Mouse (Mus musculus): ENCODE data around the gene Spindoc.

The Spindoc gene

DNA sequence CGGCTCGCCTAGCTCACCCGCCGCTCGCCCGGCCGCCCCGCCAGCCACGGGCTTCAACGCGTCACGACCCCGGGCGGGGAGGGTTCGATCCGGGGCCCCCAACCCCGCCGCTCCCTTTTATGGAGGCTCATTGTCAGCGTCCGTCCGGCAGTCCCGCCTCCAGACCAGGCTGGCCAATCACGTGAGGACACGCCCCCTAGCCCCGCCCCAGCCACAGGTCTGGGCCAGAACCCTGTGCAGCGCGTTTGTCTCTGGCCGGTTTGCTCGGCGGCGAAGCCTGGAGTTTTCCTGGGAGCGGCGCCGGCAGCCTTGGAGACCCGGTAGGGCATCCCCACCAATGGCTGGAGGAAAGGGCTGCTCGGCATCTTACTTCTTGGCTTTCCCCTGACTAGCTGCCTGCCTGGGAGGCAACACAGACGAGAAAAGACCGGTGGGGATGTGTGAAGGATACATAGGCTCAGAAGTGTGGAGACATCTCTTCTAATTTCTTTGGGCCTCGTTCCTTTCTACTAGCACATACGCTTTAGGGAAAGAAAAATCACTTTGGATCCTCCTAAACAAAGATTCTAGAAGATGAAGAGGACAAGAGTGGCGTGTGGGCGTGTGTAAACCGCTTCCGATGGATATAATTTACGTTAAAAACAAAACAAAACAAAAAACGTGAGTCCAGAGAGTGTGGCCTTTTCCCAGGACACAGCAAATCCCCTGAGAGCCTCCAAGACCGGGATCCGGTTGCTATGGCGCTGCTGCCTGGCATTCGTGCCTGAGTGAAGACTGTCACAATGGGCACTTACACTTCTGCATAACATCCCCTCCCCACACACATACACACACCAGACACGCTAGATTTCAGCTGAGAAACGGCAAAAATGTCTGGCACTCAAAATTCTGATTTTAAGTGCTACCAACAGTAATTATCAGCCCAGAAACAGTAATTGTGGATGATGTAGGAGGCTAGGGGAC is at the start of gene Spindoc:
Spindoc (minus strand) TSS at position 92 of the 963 bp plus-strand sequence.
- peak; percentile 97 to 99 for DNase-seq

DNA sequence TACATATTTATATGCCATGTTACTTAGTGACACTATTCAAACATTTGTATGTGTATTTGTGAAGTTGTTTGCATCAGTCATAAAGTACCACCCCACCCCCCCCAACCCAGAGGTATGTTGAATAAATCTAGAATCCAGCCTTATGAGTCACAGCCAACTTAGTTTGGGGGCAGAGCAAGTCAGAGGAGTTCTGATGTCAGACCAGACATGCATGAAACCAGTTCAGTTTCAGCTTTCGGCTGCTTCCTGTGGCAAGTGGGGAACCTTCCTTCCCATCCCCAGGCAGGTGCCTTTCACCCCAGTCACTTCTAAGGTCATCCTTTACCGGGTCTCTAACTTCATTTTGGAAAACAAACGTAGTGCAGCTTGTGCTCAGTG is 42.6 kb upstream of the Spindoc start:
- no peak for DNase-seq

DNA sequence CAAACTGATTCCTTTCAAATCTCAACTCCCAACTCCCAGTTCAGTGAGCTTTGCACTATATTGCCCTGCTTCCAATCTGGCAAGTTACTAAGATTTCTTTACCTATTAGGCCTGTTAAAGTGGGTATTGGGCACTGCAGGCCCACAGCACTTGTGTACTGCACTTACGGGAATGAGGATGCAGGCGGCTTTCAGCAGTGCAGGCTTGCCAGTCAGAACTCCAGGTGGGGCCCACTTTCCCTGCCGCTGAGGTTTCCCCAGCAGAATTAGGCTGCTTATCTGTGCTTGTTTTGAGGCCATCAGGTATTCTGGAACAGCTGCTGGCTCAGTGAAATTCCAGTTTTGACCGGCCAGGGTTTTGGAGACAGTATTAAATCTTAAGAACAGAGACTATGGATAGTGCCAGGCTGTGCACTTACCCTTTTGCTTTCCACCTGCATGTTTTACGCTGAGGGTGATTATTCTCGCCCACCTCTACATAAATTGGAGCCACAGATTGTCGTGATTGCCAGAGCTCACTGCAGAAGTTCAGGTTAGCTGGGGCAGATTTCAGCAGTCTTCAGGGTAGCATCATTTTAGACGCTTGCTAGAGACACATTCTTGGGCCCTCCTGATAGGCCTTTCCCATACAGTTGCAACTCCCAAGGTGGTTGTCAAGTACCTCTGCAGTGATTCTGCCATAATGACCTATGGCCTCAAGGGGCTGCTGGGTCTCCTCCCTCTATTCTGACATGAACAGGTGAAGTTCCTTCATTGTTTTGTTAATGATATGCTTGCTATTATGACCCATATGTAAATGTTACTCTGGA is 42.0 kb upstream of the Spindoc start:
- DNase-seq: no peak

DNA sequence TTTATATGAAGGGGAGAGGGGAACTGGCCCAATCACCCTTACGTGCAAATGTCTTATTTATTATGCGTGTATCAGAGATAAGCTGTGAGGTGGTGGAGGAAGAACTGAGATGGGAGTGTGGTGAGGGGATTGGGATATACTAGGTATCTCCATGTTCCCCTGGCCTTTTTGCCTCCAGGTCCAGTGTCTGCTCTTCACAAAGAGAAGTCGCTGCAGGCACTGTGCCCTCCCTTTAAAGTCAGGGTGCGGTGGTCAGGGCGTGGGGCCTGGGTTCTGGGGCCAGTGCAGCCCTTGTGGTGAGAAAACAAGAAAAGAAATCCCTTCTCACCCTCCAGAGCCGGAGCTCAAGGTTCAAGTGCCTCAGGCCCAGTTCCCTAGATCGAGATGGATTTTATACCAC is 41.3 kb upstream of the Spindoc start:
- DNase-seq: no peak

DNA sequence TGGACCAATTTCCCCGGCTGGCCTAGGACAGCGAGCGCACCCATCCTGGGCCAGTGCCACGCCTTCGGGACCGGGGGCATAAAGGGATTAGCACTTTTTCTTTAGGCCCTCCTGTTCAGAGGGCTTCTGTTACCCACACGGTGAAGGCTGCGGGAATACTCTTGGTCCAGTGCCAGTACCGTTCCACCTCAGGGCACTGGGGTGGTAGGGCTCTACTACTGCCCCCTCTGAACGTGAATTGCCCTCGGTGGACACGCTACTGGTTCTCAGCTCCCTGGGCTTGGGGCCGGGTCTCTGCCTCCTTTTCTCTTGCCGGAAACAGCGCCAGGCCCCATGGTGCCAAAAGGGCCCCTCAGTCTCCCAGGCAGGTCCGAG is 40.8 kb upstream of the Spindoc start:
- no peak for DNase-seq

DNA sequence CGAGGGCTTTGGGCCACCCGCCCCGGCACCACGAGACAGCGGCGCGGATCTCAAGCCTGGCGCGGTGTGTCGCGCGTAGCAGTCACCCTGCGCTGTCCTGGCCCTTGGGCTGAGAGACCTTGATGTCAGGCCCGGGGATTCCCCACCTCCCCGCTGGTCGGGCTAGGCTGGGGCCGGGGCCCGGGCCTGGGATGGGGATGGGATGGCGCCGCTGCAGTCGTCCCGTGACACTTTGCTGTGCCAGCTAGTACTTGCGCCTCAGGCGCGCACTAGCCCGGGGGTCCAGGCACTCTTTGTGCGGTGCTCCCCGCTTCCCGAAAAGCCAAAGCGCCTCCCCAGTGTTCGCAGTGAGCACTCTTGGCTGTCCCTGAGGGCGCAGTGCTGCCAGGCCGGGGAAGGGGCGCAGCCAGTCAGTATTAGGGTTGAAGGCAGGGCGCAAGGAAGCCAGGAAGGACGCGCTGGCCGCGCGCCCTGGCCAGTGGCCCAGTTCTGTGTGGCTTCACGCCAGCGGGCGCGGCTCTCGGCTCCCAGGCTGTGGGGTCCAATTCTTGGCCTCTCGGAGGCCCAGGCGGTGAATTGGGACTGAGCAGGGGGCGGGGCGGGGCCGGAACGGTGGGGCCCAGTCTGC is 40.3 kb upstream of the Spindoc start:
- DNase-seq: peak; percentile 91 to 93

DNA sequence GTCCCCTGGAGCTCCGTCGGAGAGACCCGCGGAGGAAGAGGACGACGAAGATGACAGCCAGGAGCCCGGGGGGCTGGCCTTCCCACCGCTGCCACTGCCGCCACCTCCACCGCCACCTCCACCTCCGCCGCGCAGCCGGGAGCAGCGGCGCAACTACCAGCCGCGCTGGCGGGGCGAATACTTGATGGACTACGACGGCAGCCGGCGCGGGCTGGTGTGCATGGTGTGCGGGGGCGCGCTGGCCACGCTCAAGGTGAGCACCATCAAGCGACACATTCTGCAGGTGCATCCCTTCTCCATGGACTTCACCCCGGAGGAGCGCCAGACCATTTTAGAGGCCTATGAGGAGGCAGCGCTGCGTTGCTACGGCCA is 39.8 kb upstream of the Spindoc start:
- DNase-seq: no peak

DNA sequence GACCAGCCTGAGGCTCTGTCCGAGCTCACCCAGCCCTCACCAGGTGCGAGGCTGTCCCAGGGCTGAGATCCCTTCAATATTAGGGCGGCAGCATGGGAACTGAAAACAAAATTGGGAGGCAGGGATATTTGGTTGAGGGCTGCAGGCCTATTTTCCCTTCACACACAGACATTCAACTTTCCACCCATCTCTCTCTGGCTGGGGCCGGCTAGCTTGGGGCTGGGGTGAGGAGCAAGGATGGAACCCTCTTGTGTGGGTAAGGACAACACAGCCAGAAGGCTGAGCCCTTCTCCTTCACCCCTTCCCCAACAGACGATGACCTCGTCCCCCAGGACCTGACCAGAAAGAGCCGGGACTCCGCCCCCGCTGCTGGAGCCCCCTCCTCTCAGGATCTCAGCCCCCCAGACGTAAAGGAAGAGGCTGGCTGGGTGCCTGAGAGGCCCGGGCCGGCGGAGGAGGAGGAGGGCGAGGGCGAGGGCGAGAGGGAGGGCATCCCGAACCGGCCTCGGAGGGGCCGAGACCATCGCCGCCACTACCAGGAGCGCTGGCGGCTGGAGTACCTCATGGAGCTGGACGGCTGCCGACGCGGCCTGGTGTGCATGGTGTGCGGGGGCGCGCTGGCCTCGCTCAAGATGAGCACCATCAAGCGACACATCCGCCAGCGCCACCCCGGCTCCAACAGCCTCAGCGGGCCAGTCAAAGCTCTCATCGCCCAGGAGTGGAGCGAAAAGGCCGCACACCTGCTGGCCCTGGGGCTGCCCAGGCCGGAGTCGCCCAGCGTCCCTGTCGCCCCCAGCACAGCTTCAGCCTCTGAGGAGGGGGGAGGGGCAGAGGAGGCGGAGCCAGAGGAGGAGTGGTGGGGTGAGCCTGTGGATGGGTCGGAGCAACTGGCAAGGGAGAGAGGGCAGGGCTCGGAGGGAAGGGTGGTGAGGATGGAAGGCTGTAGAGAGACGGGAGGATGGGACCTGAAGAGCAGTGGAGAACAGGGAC is 39.1 kb upstream of the Spindoc start:
- DNase-seq: no peak

DNA sequence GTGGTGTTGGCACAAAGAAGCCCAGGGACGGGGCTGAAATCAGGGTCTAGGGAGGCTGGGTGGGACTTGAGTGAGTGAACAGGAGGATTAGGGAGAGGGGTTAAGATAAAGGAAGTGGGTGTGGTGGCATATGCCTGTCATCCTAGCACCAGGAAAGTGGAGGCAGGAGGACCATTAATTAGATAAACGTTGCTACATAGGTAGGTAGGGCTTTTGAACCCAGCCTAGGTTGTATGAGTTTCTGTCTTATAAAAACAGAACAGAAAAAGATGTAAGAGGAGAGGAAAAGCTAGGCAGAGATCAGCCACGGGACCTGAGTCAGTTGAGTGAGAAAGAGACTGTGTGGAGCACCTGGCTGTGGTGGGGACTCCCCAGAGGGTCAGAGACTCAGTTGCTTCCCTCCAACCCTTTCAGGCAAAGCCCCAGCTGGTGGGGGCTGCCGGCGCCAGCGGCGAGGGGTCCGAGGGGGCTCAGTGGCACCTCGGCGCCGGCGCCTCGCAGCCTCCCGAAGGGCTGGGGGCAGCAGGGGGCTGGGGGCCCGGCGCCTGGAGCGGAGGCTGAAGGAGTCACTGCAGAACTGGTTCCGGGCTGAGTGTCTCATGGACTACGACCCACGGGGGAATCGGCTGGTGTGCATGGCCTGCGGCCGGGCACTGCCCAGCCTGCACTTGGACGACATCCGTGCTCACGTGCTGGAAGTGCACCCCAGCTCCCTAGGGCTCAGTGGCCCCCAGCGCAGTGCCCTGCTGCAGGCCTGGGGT is 38.2 kb upstream of the Spindoc start:
- no peak for DNase-seq

DNA sequence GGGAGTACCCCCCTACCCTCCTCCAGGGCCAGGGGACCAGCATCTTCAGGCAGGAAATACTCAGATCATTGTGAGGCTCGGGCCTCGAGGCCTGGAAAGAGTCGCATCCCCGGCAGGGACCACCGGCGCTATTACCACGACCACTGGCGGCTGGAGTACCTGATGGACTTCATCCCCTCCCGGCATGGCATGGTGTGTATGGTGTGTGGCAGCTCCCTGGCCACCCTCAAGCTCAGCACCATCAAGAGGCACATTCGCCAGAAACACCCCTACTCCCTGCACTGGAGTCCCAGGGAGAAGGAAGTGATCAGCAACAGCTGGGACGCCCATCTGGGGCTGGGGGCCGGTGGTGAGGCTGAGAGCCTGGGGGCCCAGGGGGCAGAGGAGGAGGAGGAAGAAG is 37.3 kb upstream of the Spindoc start:
- DNase-seq: no peak

DNA sequence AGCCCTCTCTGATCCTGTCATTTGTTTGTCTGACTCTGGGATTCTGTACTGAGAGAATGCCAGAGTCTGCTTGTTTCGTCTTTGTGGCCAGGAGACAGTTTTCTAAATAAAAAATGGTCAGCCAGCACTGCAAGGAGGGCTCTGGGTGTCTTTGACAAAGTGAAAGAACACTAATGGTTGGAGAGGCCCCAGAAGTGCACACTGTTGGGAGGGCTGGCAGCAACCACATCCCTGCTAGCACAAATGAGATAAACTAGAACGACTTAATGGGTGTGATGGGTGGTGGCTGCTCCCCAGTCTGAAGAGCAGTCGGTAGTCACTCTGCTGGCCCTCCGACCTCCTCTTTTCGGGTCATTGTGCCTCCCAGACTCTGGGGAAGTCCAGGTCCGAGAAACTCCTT is 36.3 kb upstream of the Spindoc start:
- no peak for DNase-seq

DNA sequence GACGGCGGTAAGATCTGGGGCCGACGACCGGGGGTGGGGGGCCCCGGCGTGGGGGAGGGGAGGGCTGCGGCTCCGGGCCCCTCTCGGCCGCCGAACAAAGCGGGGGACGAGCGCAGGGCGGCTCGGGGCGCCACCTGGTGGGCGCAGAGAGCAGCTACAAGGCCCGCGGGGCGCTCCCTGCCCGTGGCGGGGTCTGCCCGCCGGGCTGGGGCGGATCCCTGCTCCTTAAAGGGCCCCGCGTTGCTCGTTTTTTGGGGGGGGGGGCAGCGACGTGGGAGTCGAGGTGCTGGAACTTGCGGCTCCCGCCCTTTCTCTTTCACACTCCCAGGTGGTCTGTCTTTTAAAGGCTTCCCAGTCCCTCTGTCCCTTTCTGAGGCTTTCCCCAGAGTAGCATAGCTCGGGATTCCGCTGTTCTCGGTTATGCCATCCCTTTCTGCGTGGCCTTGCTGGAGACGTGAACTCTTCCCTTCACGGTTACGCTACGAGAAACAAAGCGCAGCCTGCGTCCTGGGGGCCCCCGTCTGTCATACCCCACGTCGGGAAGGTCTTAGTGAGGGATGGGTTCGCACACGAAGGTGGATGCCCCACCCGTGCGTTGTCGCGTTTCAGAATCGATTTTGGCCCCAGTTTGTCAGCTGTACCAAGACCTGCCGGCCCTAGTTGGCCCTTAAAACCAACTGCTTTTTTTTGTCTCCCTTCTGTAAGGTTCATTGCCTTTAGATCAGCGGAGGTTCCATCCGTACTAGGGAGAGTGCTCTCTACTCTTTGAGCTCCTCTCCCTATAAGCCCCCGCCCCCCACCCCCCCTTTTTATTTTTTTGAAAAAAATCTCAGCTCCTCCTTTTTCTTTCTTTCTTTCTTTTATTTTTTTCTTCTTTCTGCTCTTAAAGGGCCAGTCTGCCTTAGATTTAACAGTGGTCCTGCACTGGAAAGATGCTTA is 35.4 kb upstream of the Spindoc start:
- DNase-seq: peak in 1 of 2 experiments; percentile 66

DNA sequence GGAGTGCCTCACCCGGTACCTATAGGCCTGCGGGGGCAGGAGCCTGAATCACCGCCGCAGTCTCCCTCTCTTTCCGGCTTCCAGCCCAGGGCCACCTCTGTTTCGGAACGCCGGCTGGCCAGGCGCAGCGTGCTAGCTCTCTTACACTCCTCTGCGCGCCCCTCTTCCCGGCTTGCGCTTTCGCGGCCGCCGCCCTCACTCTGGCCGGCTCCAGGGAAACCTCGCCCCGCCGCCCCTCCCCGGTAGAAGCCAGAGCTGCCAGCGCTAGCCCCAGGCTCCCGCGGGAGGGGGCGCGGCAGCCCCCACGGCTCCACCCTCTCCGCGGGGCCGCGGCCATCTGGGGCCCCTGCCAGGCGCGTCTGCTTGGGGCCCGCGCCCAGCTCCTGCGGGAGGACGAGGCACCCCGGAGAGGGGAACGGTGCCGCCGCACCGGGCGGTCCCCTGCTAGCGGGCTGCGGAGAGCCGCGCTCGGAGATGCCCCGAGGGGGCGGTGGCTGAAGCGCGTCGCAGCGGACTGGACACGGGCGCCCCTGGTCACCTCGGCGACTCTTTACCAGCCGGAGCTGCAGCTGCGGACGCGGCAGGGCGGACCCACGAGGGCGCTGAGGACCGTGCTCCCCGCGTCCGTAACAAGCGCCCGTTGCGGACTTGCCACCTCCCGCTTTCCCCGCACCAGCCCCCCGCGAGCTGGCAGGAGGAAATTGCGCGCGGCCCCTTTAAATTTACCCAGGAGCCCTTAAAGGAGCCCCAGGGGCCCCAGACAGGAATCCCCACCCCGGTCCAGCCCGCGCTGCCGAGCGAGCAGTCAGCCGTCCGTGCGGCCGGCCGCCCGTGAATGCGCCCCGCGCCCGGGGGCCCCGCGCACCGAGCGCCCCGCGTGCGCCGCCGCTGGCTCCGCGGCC is 34.3 kb upstream of the Spindoc start, which contains the start of gene 2700081O15Rik:
2700081O15Rik (plus strand) TSS at position 792 of the 902 bp plus-strand sequence.
- peak in 1 of 2 experiments; percentile 69 for DNase-seq

DNA sequence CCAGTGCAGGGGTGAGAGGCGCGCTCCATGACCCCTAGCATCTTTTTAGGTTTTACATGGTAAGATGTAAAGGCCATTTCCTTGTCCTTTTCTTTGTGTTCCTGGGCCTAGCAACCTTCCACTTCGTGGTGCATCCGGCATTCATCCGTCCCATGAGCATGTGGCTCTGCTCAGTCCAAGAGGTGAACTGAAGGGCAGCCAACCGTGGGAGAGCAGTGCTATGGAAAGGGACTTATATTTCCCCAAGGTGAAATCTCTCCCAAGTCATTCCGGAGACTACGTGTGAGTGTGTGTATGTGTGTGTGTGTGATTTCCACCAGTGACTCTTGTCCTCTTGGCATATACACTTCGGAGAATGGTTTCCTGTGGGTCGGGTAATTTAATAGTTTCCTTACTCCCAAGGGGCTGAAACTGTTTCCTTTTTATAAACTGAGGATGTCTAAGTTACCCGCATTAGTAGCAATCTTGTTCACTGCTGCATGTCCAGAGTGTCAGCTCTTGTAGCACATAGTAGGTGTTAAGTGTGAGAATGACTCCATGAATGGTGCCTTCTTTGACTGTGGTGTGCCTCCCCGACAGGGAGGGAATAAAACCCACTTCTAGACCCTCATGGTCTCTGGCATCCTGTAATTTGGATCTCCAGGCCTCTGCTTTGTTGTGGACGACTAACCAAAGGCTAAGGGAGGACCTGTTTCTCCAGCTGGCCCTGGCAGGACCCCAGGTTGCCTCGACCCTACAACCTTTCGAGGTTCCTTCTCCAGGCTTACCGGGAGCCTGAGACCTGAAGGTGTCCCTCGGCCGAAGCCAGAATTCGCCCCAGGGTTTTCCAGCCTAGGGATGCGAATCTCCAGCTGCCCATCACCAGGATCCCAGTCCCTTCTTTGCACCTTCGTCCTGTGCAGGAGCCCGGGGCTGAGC is 33.4 kb upstream of the Spindoc start:
- DNase-seq: peak in 1 of 2 experiments; percentile 18

DNA sequence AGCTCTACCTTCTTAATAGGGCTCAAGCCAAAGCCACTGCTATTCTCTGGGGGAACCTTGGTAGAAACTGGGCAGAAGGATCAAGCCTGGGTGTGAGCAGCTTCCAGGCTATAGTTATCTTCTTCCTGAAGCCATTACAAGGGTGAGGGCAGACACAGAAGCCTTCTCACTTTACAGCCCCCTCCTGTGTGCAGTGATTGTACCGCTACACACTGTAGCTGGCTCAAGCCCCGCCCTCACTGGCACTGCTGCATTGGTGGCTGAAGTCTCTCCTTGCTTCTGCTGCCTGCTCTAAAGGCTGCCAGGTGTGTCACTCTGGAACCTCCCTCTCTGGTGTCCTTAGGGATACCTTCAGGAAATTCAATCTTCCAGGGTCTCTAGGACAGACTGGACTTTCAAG is 29.6 kb upstream of the Spindoc start:
- no peak for DNase-seq

DNA sequence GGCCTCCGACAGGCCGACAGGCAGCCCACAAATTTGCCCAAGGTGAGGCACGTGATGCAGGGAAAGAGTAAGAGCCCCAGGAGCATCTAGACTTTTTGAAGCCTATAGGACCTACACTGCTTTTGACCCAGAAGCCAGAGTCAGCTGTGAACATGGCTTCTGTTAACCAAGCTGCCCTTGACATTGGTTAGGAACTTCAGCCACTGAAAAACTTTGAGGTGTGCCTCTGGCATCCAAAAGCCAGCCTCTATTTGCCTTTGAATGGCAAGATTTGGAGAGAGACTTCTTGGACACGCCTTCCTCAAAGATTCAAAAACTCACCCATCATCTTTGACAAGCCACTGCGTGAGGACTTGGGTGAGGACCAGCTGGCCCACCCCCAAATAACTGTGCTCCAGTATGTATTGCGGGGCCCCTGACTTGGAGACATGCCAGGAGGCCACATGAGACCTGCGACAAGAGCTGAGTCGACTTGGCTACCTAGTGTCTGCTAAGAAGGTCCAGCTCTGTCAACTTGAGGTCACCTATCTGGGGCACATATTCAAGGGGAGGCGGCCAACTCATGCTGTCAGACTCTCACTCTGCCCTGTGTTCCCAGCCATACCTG is 21.9 kb upstream of the Spindoc start:
- DNase-seq: no peak

DNA sequence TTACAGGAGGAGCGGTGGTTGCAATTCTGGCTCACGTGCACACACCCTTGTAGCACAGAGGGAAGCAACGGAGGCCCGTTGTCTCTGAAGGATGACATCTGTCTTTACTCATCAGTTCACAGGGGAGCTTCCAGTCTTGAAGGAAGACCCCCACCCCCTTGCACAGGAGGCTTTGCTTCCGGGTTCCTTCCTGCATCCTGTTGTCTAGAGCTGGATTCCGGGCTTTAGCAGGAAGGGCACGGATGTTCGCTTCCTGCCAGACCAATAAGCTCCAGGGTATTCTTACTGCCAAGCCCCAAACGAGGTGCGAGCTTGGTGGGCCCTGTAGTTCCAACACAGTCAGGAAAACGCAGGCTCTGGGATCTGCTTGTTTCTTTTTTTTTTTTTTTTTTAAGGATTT is 17.8 kb upstream of the Spindoc start:
- DNase-seq: peak in 1 of 2 experiments; percentile 39

Data from kidney, adult 8-10 months (tissue).